Mouse (Mus musculus): ENCODE measurements around the gene Rbx1. TPM values are rescaled to one million over a fixed set of nuclear protein-coding genes. Genes with fewer than 3 reads are reported as not detected.

Gene Rbx1
- polyA plus RNA-seq, 1 experiment from 2014 or later: 397 TPM

DNA sequence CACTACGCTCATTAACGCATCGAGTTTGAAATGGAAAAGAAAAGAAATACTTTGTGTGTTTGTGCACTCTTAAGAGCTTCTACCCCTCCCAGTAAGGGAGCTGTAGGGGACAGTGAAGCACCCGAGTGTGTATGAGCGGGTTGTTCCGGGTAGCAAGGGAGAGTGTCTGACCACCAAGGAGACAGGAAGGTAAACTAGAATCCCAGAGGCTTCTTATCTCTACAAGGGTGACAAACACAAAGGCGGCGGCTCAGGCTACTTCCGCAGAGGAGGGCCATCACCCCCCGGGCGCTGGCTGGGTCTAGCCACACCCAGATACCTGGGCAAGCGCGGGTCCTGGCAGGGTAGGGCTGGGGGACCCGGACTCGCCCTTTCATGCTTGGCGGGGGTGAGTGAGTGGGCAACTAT, 56.7 kb downstream of the Rbx1 start:
- no peaks in the 10 kb centered on the region for H3K4me1 ChIP-seq (ENCODE audit: control insufficient read depth, insufficient read depth, low read length)
- no peaks in the 10 kb centered on the region for H3K27me3 ChIP-seq (ENCODE audit: control insufficient read depth, insufficient read depth, low read length)
- ATAC-seq (replicated peaks; ENCODE audit: insufficient number of reproducible peaks, low FRiP score, low TSS enrichment): peak; percentile 80
- peak overlapping the region; percentile 88 for H3K9ac ChIP-seq (ENCODE audit: low read depth, low read length)
- peak overlapping the region; percentile 72 for H3K4me3 ChIP-seq (ENCODE audit: low read depth, low read length)
- H3K4me2 ChIP-seq: peak overlapping the region; percentile 95
- no peaks in the 10 kb centered on the region for H3K9me3 ChIP-seq (replicated peaks; ENCODE audit: control insufficient read depth, low read length)
- WGBS (ENCODE audit: insufficient replicate concordance): 0% methylated on average over 16 of the region's 16 CpGs
- H3K36me3 ChIP-seq (ENCODE audit: control insufficient read depth, insufficient read depth, low read length): no peaks in the 10 kb centered on the region
- H3K27ac ChIP-seq (ENCODE audit: low read depth, low read length): peak overlapping the region; percentile 97

DNA sequence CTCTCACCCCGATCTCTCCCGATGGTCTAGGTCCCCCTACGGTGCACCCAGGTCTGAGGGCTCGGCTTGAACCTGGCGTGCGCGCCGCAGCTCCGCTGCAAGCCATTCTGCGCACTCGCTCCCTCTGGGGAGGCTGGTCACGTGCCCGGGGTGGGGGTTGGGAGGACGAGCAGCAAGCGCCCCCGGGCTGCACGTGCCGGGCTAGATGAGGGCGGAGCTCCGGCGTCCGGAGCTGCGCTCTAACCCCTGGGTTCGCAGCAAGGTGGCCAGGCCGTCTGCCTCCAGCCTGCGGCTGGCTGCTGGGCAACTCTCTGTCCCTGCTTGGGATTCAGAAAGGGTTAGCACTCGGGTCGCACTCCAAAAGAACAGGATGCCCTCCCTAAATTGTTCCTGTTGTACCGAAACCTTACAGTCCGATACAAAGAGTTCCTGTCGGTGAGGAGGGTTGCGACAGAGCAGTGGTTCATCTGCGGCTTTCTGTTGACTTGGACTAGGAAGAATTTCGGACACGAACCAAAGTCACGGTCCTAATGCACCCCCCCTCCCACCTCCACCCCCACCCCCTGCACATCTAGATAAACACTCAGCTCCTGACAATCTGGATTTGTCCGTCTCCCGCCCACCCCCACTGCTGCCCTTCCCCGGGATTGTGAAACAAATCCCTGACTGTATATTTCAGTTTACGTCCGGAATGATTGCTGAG, 57.2 kb downstream of the Rbx1 start:
- H3K4me3 ChIP-seq (ENCODE audit: low read depth, low read length): peak overlapping the region; percentile 72
- peak overlapping the region; percentile 97 for H3K27ac ChIP-seq (ENCODE audit: low read depth, low read length)
- WGBS (ENCODE audit: insufficient replicate concordance): under 1% methylated on average over 41 of the region's 41 CpGs
- peak; percentile 93 for ATAC-seq (replicated peaks; ENCODE audit: insufficient number of reproducible peaks, low FRiP score, low TSS enrichment)
- peak overlapping the region; percentile 88 for H3K9ac ChIP-seq (ENCODE audit: low read depth, low read length)
- H3K9me3 ChIP-seq (replicated peaks; ENCODE audit: control insufficient read depth, low read length): no peaks in the 10 kb centered on the region
- peak overlapping the region; percentile 95 for H3K4me2 ChIP-seq
- no peaks in the 10 kb centered on the region for H3K4me1 ChIP-seq (ENCODE audit: control insufficient read depth, insufficient read depth, low read length)
- no peaks in the 10 kb centered on the region for H3K36me3 ChIP-seq (ENCODE audit: control insufficient read depth, insufficient read depth, low read length)
- no peaks in the 10 kb centered on the region for H3K27me3 ChIP-seq (ENCODE audit: control insufficient read depth, insufficient read depth, low read length)

DNA sequence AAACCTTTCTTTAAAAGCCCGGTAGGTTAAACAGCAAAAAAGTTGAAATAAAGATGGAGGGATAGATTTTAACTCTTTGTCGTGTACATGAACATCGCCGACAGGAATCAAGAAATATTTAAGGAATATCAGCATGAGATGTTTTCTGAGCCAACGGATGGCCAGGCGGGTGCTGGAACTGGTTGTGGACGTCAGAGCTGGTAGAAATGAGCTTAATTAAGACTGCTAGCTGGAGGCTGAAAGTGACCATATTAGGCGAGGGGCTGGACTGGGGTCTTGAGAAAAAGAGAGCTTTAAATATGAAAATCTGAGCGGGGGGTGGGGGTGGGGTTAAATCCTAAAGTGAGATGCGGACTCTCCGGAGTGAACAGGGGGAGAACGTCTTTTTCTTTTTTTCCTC, 57.8 kb downstream of the Rbx1 start:
- H3K36me3 ChIP-seq (ENCODE audit: control insufficient read depth, insufficient read depth, low read length): no peaks in the 10 kb centered on the region
- H3K9ac ChIP-seq (ENCODE audit: low read depth, low read length): peak overlapping the region; percentile 88
- H3K9me3 ChIP-seq (replicated peaks; ENCODE audit: control insufficient read depth, low read length): no peaks in the 10 kb centered on the region
- peak overlapping the region; percentile 97 for H3K27ac ChIP-seq (ENCODE audit: low read depth, low read length)
- H3K4me3 ChIP-seq (ENCODE audit: low read depth, low read length): peak overlapping the region; percentile 72
- no peaks in the 10 kb centered on the region for H3K27me3 ChIP-seq (ENCODE audit: control insufficient read depth, insufficient read depth, low read length)
- no peak for ATAC-seq (replicated peaks; ENCODE audit: insufficient number of reproducible peaks, low FRiP score, low TSS enrichment)
- H3K4me2 ChIP-seq: peak overlapping the region; percentile 95
- H3K4me1 ChIP-seq (ENCODE audit: control insufficient read depth, insufficient read depth, low read length): no peaks in the 10 kb centered on the region
- under 1% methylated on average over 12 of the region's 12 CpGs for WGBS (ENCODE audit: insufficient replicate concordance)

Other genes starting within 250 kb of the Rbx1 start
- gene Mchr1, start 230.8 kb upstream of the Rbx1 start, polyA plus RNA-seq (2014; fragmentation: Nextera tagmentation; extraction: Ambion mirVana): 0.15 TPM in 1 of 2 replicates, not detected in the other
- 58.7 and 59.6 TPM in 2 replicates for gene Slc25a17, start 105.5 kb upstream of the Rbx1 start, polyA plus RNA-seq (2014; fragmentation: Nextera tagmentation; extraction: Ambion mirVana)
- 138 and 140 TPM in 2 replicates for gene St13, start 66.2 kb upstream of the Rbx1 start, polyA plus RNA-seq (2014; fragmentation: Nextera tagmentation; extraction: Ambion mirVana)
- 9.6 and 11.4 TPM in 2 replicates for gene Xpnpep3, start 66.2 kb upstream of the Rbx1 start, polyA plus RNA-seq (2014; fragmentation: Nextera tagmentation; extraction: Ambion mirVana)
- gene Dnajb7, start 58.0 kb upstream of the Rbx1 start, polyA plus RNA-seq (2014; fragmentation: Nextera tagmentation; extraction: Ambion mirVana): 1.1 and 1.2 TPM in 2 replicates
- 21.4 and 26.9 TPM in 2 replicates for gene Ep300, start 119.1 kb downstream of the Rbx1 start, polyA plus RNA-seq (2014; fragmentation: Nextera tagmentation; extraction: Ambion mirVana)
- 17.2 and 17.7 TPM in 2 replicates for gene L3mbtl2, start 197.6 kb downstream of the Rbx1 start, polyA plus RNA-seq (2014; fragmentation: Nextera tagmentation; extraction: Ambion mirVana)
- gene Chadl, start 231.0 kb downstream of the Rbx1 start, polyA plus RNA-seq (2014; fragmentation: Nextera tagmentation; extraction: Ambion mirVana): 0.44 and 1.5 TPM in 2 replicates

Data from heart, embryonic 11.5 days (tissue).